Mouse (Mus musculus) common myeloid progenitor, adult 5-6 weeks (primary cell): ENCODE data around the gene Creb3. TPM values are rescaled to one million over a fixed set of nuclear protein-coding genes. Genes with fewer than 3 reads are reported as not detected.
A peak's percentile ranks its signal among the peaks of the same experiment; 100 is the strongest.

Source experiments
- ATAC-seq: replicated peaks from 2 replicates; pipeline ENCODE4 v1.8.0; 2016; ENCODE audit warnings: low read depth, mild to moderate bottlenecking, moderate TSS enrichment, inconsistent platforms; ENCODE audit not compliant: poor library complexity, severe bottlenecking
- total RNA-seq: library from RNA; stranded (forward); fragments of 200-1000, 187-1606 nt; gene quantifications from 2 replicates; pipeline ENCODE4 v1.2.3, GENCODE M21; 2017

The Creb3 gene
- total RNA-seq, 1 experiment from 2014 or later: 22.7 TPM

DNA sequence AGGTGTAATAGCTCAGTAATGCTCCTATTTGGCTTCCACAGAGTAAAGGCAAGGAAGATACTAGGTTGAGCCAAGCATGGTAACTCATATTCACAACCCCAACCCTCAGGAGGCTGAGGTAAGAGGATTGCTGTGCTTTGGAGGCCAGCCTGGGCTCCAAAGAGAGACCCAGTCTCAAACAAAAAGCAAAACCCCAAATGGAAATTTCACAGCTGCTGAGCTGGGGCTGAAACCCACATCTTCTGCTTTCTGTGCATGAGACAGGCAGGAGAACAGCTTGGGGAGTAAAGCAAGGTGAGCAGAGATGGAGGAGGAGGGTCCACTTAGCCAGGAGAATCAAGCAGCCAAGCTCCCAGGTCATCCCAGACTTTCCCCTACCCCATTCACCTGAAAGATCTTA is 8.2 kb upstream of the Creb3 start:
- no peak for ATAC-seq

- peak; percentile 26 for ATAC-seq
Measured at GRCm38 (mm10) chr4:43555926-43556325, 6.2 kb upstream of the Creb3 start.

DNA sequence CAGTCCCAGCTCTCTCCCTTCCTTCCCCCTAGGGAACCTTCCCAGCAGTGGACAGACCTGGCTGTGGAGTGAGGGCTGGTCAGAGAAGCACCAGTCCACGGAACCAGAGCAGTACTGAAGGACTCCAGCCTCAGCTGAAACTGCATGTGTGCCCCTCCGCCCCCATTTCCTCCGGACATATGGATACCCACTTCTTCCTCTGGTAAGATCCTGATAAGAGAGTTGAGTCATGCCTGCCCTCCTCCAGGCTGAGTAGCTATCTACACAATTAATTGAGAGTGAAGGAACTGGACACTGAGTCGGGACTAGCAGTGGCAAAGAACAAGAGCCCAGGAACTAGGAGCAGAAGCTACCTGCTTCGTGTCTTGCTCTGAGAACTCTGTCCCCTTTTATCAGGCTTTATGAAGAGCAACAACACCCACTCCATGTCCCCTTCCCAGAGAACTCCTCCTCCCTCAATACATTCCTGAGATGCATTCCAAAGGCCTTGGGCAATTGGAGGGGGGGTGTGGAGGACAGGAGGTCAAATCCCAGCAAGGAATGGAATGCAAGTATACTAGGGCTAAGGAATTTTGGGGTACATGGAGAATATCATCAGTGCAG is 4.0 kb upstream of the Creb3 start:
- ATAC-seq: peak; percentile 26

GRCm38 (mm10) chr4:43558631-43559356 is 3.3 kb upstream of the Creb3 start:
- peak; percentile 16 for ATAC-seq

DNA sequence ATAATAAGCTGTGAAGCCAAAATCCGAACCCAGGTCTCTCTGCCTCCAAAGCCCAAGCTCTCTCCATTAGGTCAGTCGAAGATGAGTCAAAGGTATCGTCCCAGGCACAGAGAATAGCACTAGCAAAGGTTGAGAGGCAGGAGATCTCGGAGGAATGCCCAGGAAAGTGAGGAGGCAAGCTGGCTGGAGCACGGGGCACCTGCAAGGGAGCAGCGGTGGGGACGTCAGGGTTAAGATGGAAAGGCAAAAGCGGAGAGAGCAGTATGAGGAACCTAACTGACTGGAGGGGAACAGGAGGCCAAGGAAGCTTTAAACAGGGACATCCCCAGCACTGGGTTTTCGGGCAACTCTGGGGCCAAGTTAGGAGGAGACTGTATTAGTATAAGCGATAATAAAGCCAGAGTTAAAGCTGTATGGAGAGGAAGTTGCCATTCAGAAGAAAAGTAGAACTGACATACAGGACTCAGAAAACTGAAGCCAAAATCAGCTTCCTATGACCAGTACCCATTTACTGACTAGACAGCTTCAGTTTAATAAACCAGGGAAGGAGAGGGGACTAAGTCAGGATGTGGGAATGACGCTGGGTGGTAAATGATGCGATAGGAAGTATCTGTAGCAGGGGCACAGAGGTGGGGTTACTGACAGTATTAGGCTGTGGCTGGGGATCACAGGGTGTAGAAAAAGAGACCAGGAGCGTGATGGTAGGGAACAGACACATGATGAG is 2.5 kb upstream of the Creb3 start:
- no peak for ATAC-seq

GRCm38 (mm10) chr4:43560243-43560611 is 1.9 kb upstream of the Creb3 start:
- ATAC-seq: peak; percentile 10; the same call in 1 of the 2 replicates

DNA sequence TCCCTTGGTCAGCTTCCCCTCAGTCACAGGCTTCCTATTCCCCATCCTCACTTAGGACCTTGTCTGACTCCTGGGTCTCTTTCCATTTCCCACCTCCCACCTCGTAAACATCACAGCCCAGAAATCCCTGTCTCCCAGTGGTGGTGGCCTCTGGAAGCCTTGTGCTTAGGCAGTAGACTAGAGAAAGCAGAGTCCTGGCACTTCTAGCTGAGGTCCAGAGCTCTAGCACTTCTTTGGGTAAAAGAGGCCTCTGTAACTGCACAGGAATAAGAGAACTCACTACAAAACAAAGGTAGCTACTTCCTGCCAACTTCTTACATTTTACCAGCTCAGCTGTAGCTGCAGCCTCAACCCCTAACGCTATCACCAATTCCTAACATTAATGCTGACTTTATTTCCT is 1.2 kb upstream of the Creb3 start:
- no peak for ATAC-seq

GRCm38 (mm10) chr4:43561436-43561996 is 616 bp upstream of the Creb3 start:
- no peak for ATAC-seq

- ATAC-seq: no peak
Measured at GRCm38 (mm10) chr4:43562769-43563600, 853 bp downstream of the Creb3 start.

DNA sequence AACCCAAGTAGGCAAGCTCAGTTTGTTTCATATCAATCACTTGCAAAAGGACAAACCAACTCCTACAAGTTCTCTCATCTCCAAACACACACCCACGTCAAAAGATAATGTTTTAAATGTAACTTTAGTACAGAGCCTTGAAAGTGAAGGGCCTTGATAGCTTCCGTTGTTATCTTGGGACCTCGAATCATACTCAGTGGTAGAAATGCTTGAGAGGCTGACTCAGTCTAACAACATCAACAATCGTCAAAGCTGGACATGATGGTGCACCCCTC is 1.4 kb downstream of the Creb3 start:
- ATAC-seq: no peak

GRCm38 (mm10) chr4:43564231-43564630 is 2.1 kb downstream of the Creb3 start:
- ATAC-seq: no peak

DNA sequence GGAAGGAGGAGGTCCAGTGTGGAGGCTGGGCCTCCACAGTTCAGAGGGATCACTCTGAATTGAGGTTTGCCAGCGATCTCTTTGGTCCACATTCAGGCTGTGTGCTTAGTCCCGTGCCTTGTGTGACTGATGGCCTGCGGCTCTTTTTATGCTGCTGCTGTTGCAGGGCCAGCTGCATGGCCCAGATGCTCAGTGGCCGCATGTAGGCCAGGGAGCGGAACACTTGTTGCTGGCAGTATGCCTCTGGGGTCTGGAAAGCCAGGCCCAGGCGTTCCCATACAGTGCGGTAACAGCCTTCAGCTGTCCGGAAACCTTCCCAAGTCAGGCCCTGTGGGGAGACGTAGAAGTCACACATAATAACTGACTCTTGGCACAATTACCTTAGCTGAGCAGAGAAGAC is 5.0 kb downstream of the Creb3 start:
- ATAC-seq: no peak

DNA sequence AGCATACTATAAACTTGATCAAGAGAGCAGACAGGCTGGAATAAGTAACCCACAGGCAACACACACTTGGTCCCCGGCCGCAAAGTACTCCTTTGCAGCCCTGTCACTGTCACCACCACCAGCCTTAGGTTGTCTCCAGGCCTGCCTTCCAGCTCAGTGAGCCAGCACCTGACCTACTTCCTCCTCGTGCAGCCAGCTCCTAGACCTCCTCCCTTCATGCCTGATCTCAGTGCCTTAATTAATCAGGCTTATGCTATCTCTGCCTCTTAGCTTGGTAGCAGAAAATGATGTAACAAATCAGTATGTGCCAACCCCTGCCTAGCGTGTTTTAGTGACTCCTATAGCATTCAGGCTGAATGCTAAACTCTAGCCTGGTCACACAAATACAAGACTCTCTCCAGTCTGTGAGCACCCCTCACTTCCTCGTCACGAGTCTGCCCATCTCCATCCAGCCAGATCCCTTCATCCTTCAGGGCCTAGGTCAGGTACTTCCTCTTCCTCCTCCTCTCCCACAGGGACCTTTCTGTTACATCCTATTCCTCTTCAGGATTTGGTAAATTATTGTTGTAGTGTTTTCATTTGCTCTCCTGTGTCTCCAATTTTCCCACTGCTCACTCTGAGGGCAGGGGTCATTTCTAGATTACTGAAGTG is 9.4 kb downstream of the Creb3 start:
- ATAC-seq: no peak

GRCm38 (mm10) chr4:43573561-43573960 is 11.4 kb downstream of the Creb3 start:
- no peak for ATAC-seq

- no peak for ATAC-seq
Measured at GRCm38 (mm10) chr4:43575356-43575755, 13.2 kb downstream of the Creb3 start.

DNA sequence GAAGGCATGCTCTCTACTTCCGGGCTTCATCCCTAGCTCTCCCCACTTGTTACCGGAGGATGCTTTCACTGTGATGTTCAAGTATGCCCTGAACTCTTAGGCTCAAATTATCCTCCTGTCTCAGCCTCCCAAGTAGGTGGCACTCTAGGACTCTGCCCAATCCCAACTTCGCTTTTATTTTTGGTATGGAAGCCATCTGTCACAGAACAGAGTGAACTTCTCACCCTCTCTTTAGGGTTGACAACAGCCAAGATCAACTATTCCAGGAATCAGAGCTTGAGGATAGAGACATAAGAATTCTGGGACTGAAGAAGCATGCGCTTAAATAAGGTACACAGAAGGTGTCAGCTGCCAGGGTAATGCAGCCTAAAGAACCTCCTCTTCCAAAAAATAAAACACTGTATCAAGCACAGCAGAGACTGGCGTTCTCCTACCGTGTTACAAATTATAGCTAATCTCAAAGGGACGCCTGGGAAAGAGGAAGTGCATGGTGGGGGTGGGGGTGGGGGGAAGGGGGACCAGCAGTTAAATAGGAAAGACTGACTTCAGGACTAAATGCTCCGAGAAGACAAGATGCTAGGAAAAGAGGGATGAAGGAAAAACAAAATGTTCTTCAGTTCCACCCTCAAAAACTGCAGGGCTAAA is 15.2 kb downstream of the Creb3 start:
- ATAC-seq: no peak

GRCm38 (mm10) chr4:43578376-43579204 is 16.5 kb downstream of the Creb3 start, which contains the start of the genes Rgp1 and Gba2:
Gene Rgp1 (plus strand): TSS chr4:43578715.
Gene Gba2 (minus strand): TSS chr4:43578873.
- ATAC-seq: peak; percentile 89

- ATAC-seq: peak; percentile 6; the same call in 1 of the 2 replicates
Measured at GRCm38 (mm10) chr4:43579256-43579655, 17.1 kb downstream of the Creb3 start.
